Mouse (Mus musculus) ES-E14 (cell line): ENCODE data around the gene Hnf1b.

Experiments used
- MAFK ChIP-seq: IDR thresholded peaks from 2 replicates; pipeline ENCODE4 v1.6.1; 2014; ENCODE audit warnings: mild to moderate bottlenecking, low read depth, low read length, inconsistent platforms; ENCODE audit not compliant: insufficient read depth
- ZC3H11A ChIP-seq: IDR thresholded peaks from 2 replicates; pipeline ENCODE4 v1.6.1; 2012; ENCODE audit warnings: low read depth, mild to moderate bottlenecking, inconsistent platforms, low read length, borderline replicate concordance
- ZNF384 ChIP-seq: IDR thresholded peaks from 2 replicates; pipeline ENCODE4 v1.6.1; 2012; ENCODE audit warnings: low read depth, low read length, inconsistent platforms

DNA sequence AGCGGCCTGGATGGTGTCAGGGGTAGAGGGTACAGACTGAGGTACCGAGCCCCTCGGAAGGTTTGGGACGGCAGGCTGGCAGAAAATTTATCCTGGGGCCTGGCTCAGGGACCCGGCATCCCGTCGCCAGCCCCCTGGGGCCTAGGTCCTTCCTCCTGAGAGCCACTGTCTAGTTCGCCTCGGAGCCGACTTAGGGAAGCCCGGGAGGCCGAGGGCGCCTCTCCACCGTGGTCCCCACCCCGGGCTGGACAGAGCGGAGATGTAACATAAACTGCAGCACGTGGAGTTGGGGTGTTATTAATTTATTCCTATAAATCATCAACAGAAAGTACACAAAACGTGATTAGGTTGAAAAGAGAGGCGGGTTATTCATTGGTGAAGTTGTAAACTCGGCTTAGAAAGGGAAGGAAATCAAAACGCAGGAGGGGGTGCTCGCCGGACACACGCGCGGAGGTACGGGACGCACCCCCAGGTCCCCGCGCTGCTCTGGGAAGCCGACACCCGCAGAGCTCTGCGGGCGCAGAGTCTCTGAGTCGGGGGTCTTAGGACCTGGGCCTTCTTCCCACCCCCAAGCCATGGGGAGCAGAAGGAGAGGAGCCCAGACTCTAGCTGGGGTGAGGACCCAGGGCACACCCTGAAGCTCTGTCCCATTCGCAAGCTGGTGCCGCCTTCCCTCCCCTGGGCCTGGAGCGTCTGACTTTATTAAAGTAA is 2.8 kb downstream of the Hnf1b start:
- TF ChIP-seq MAFK (no peak), ZNF384 (no peak), ZC3H11A (no peak)
